Mouse (Mus musculus) thymus, adult 2 months (tissue): ENCODE data around the gene Arhgef39.

ENCODE experiments used
- CTCF ChIP-seq: fragments of 200-500 bp; IDR thresholded peaks from 2 replicates; pipeline ENCODE4 v1.5.1; 2012; ENCODE audit warnings: mild to moderate bottlenecking, control low read depth, low read length, moderate library complexity, borderline replicate concordance; ENCODE audit not compliant: control insufficient read depth, poor library complexity, insufficient read depth; ENCODE audit errors: extremely low read depth
- POLR2A ChIP-seq: fragments of 200-500 bp; IDR thresholded peaks from 2 replicates; pipeline ENCODE4 v1.6.1; 2012; ENCODE audit warnings: mild to moderate bottlenecking, low read length, control low read depth, moderate library complexity; ENCODE audit not compliant: control insufficient read depth, poor library complexity, insufficient read depth; ENCODE audit errors: extremely low read depth

- TF ChIP-seq POLR2A = no peak
- no peak for TF ChIP-seq CTCF
Measured at GRCm38 (mm10) chr4:43481894-43482456, 17.5 kb downstream of the Arhgef39 start.
